Mouse (Mus musculus) left cerebral cortex, adult 11 months (tissue): ENCODE data around the gene Tpm3.

Experiments
- DNase-seq: peaks from one replicate; pipeline ENCODE4 v3.0.0; 2022; ENCODE audit warnings: low spot score

Gene Tpm3

GRCm38 (mm10) chr3:90072294-90072693 lies at the start of gene Tpm3:
Gene Tpm3, plus strand, starts transcription at chr3:90072649.
- DNase-seq: no peak

GRCm38 (mm10) chr3:90034653-90035052 lies 37.8 kb upstream of the Tpm3 start:
- DNase-seq: no peak

- no peak for DNase-seq
Measured at GRCm38 (mm10) chr3:90036263-90036662, 36.2 kb upstream of the Tpm3 start.

- no peak for DNase-seq
Measured at GRCm38 (mm10) chr3:90049691-90050090, 22.8 kb upstream of the Tpm3 start.

GRCm38 (mm10) chr3:90051441-90052350 lies 20.8 kb upstream of the Tpm3 start, which contains the start of gene 4933434E20Rik:
Gene 4933434E20Rik, plus strand, starts transcription at chr3:90051636.
- peak; percentile 28 for DNase-seq

- DNase-seq: peak; percentile 90
Measured at GRCm38 (mm10) chr3:90052351-90053241, 19.9 kb upstream of the Tpm3 start, which contains the start of gene Ubap2l. Gene Ubap2l, minus strand, starts transcription at chr3:90052628.

GRCm38 (mm10) chr3:90061549-90061948 lies 10.9 kb upstream of the Tpm3 start:
- no peak for DNase-seq

GRCm38 (mm10) chr3:90062539-90062938 lies 9.9 kb upstream of the Tpm3 start:
- no peak for DNase-seq

- no peak for DNase-seq
Measured at GRCm38 (mm10) chr3:90064383-90064782, 8.1 kb upstream of the Tpm3 start.

GRCm38 (mm10) chr3:90065553-90065952 lies 6.9 kb upstream of the Tpm3 start:
- no peak for DNase-seq

- DNase-seq: no peak
Measured at GRCm38 (mm10) chr3:90067851-90068250, 4.6 kb upstream of the Tpm3 start.

- no peak for DNase-seq
Measured at GRCm38 (mm10) chr3:90069688-90070087, 2.8 kb upstream of the Tpm3 start.

GRCm38 (mm10) chr3:90076921-90077716 lies 4.7 kb downstream of the Tpm3 start:
- DNase-seq: peak; percentile 68

GRCm38 (mm10) chr3:90078224-90078623 lies 5.8 kb downstream of the Tpm3 start:
- DNase-seq: no peak

GRCm38 (mm10) chr3:90079133-90079762 lies 6.8 kb downstream of the Tpm3 start:
- peak; percentile 83 for DNase-seq

- no peak for DNase-seq
Measured at GRCm38 (mm10) chr3:90079763-90080497, 7.5 kb downstream of the Tpm3 start.

- no peak for DNase-seq
Measured at GRCm38 (mm10) chr3:90080498-90080863, 8.0 kb downstream of the Tpm3 start.

- no peak for DNase-seq
Measured at GRCm38 (mm10) chr3:90081365-90082240, 9.2 kb downstream of the Tpm3 start.

GRCm38 (mm10) chr3:90083034-90083433 lies 10.6 kb downstream of the Tpm3 start:
- no peak for DNase-seq
